Mouse (Mus musculus): ENCODE results near the gene Selenop.
"Not testable (repeated sequence)": the region's sequence is repeated elsewhere in the genome, so short reads cannot be mapped to it uniquely, and the experiment has no call there.

Selenop gene

GRCm38 (mm10) chr15:3268247-3268646 is at the start of gene Selenop:
Gene Selenop, plus strand, starts transcription at chr15:3268547.
- no peak for DNase-seq (ENCODE audit: low spot score in 2 of 2)

GRCm38 (mm10) chr15:3218668-3219067 is 49.7 kb upstream of the Selenop start:
- DNase-seq (ENCODE audit: low spot score in 2 of 2), result not testable (repeated sequence)

- no peak for DNase-seq (ENCODE audit: low spot score in 2 of 2)
These were observed 45.4 kb upstream of the Selenop start for GRCm38 (mm10) chr15:3222803-3223437.

GRCm38 (mm10) chr15:3226573-3226972 is 41.8 kb upstream of the Selenop start:
- DNase-seq (ENCODE audit: low spot score in 2 of 2), result no peak

GRCm38 (mm10) chr15:3228185-3228584 is 40.2 kb upstream of the Selenop start:
- no peak for DNase-seq (ENCODE audit: low spot score in 2 of 2)

GRCm38 (mm10) chr15:3228990-3229389 is 39.4 kb upstream of the Selenop start:
- DNase-seq (ENCODE audit: low spot score in 2 of 2), result no peak

- DNase-seq (ENCODE audit: low spot score in 2 of 2), result no peak
These were observed 37.3 kb upstream of the Selenop start for GRCm38 (mm10) chr15:3231004-3231403.

GRCm38 (mm10) chr15:3232168-3232835 is 36.0 kb upstream of the Selenop start:
- no peak for DNase-seq (ENCODE audit: low spot score in 2 of 2)

- no peak for DNase-seq (ENCODE audit: low spot score in 2 of 2)
These were observed 34.4 kb upstream of the Selenop start for GRCm38 (mm10) chr15:3233837-3234551.

- no peak for DNase-seq (ENCODE audit: low spot score in 2 of 2)
These were observed 32.0 kb upstream of the Selenop start for GRCm38 (mm10) chr15:3236338-3236737.

GRCm38 (mm10) chr15:3237963-3238362 is 30.4 kb upstream of the Selenop start:
- no peak for DNase-seq (ENCODE audit: low spot score in 2 of 2)

GRCm38 (mm10) chr15:3245036-3245435 is 23.3 kb upstream of the Selenop start:
- DNase-seq (ENCODE audit: low spot score in 2 of 2), result not testable (repeated sequence)

- no peak for DNase-seq (ENCODE audit: low spot score in 2 of 2)
These were observed 17.7 kb upstream of the Selenop start for GRCm38 (mm10) chr15:3250620-3251019.

- no peak for DNase-seq (ENCODE audit: low spot score in 2 of 2)
These were observed 17.2 kb upstream of the Selenop start for GRCm38 (mm10) chr15:3251031-3251717.

GRCm38 (mm10) chr15:3251718-3252067 is 16.7 kb upstream of the Selenop start:
- no peak for DNase-seq (ENCODE audit: low spot score in 2 of 2)

- DNase-seq (ENCODE audit: low spot score in 2 of 2), result no peak
These were observed 9.3 kb upstream of the Selenop start for GRCm38 (mm10) chr15:3259025-3259424.

GRCm38 (mm10) chr15:3260309-3260708 is 8.0 kb upstream of the Selenop start:
- no peak for DNase-seq (ENCODE audit: low spot score in 2 of 2)

GRCm38 (mm10) chr15:3262883-3263282 is 5.5 kb upstream of the Selenop start:
- no peak for DNase-seq (ENCODE audit: low spot score in 2 of 2)

GRCm38 (mm10) chr15:3264293-3264692 is 4.1 kb upstream of the Selenop start:
- DNase-seq (ENCODE audit: low spot score in 2 of 2), result no peak

- no peak for DNase-seq (ENCODE audit: low spot score in 2 of 2)
These were observed 3.5 kb upstream of the Selenop start for GRCm38 (mm10) chr15:3264828-3265227.

- no peak for DNase-seq (ENCODE audit: low spot score in 2 of 2)
These were observed 1.1 kb downstream of the Selenop start for GRCm38 (mm10) chr15:3269496-3269895.

GRCm38 (mm10) chr15:3269996-3270645 is 1.8 kb downstream of the Selenop start:
- peak in 1 of 2 experiments; percentile 22 for DNase-seq (ENCODE audit: low spot score in 2 of 2)

Measured in spleen, postnatal 10 days (tissue).